Mouse (Mus musculus): ENCODE data around the gene Rnf38.

- no peak for TF ChIP-seq CTCF (IDR thresholded peaks at IDR 0.05; ENCODE audit: low read depth, low read length)
- TF ChIP-seq TAL1 (conservative IDR thresholded peaks at IDR 0.05; ENCODE audit: low read depth, low read length), result no peak
- TF ChIP-seq GATA1 (IDR thresholded peaks at IDR 0.05; ENCODE audit: borderline replicate concordance, low read length), result no peak
- TF ChIP-seq GATA2 (IDR thresholded peaks at IDR 0.05; ENCODE audit: borderline replicate concordance, low read depth, low read length), result no peak
- TF ChIP-seq POLR2AphosphoS5 (IDR thresholded peaks at IDR 0.05; ENCODE audit: insufficient replicate concordance, low read depth, low read length), result no peak
Observed at GRCm38 (mm10) chr4:44107339-44107738, 126.2 kb downstream of the Rnf38 start.
